Mouse (Mus musculus) midbrain, embryonic 15.5 days (tissue): Measurements from ENCODE around the gene Dscam. TPM values are rescaled to one million over a fixed set of nuclear protein-coding genes. Genes with fewer than 3 reads are reported as not detected.

Experiments
- ATAC-seq: fragments of 200-750 bp; cut with Nextera tagmentation; replicated peaks from 2 replicates; pipeline ENCODE4 v1.8.0; 2017; ENCODE audit warnings: moderate TSS enrichment
- H3K27ac ChIP-seq: fragments of 300-500 bp; sonication (generic); 2 replicates; pipeline ENCODE4 v1.5.1; 2015; ENCODE audit warnings: mild to moderate bottlenecking, inconsistent platforms
- H3K27me3 ChIP-seq: fragments of 300-500 bp; sonication (generic); replicated peaks from 2 replicates; pipeline ENCODE4 v1.6.1; 2015; ENCODE audit warnings: inconsistent platforms
- H3K36me3 ChIP-seq: fragments of 300-500 bp; sonication (generic); replicated peaks from 2 replicates; pipeline ENCODE4 v1.6.1; 2015; ENCODE audit warnings: inconsistent platforms
- H3K4me1 ChIP-seq: fragments of 300-500 bp; sonication (generic); 2 replicates; pipeline ENCODE4 v1.6.1; 2015; ENCODE audit warnings: inconsistent platforms
- H3K4me2 ChIP-seq: fragments of 300-500 bp; sonication (generic); 2 replicates; pipeline ENCODE4 v1.6.1; 2015; ENCODE audit warnings: inconsistent platforms, mild to moderate bottlenecking, moderate library complexity
- H3K4me3 ChIP-seq: fragments of 300-500 bp; sonication (generic); 2 replicates; pipeline ENCODE4 v1.5.1; 2015; ENCODE audit warnings: mild to moderate bottlenecking, inconsistent platforms
- H3K9ac ChIP-seq: fragments of 300-500 bp; sonication (generic); 2 replicates; pipeline ENCODE4 v1.6.1; 2015; ENCODE audit warnings: mild to moderate bottlenecking, inconsistent platforms
- H3K9me3 ChIP-seq: fragments of 300-500 bp; sonication (generic); 2 replicates; pipeline ENCODE4 v1.6.1; 2016; ENCODE audit warnings: inconsistent platforms
- WGBS: fragments of 180-500 bp; shearing (Covaris S2); methylation state at CpG from one replicate; pipeline ENCODE4 v1.1.7; 2015; ENCODE audit warnings: mixed read lengths; 5-methylcytosine and 5-hydroxymethylcytosine counted together
- polyA plus RNA-seq: library from polyadenylated mRNA; unstranded; fragments of >200 nt; fragmentation: Nextera tagmentation; extraction: Ambion mirVana; gene quantifications from 2 replicates; pipeline ENCODE4 v1.2.1, GENCODE M21; 2015

The Dscam gene
- polyA plus RNA-seq, 1 experiment from 2014 or later = 16.2 TPM

GRCm38 (mm10) chr16:97007892-97008527 lies 162.5 kb downstream of the Dscam start:
- no peak for ATAC-seq
- Histone ChIP-seq H3K36me3 (no peaks in the 10 kb centered on the region), H3K27me3 (no peaks in the 10 kb centered on the region), H3K9ac (no peak overlapping the region), H3K4me1 (peaks cover 51% of the 10 kb centered on the region), H3K4me3 (no peak overlapping the region), H3K9me3 (no peaks in the 10 kb centered on the region), H3K4me2 (no peak overlapping the region), H3K27ac (peak overlapping the region; percentile 87)
- WGBS = 59% methylated on average over 11 of the region's 11 CpGs

DNA sequence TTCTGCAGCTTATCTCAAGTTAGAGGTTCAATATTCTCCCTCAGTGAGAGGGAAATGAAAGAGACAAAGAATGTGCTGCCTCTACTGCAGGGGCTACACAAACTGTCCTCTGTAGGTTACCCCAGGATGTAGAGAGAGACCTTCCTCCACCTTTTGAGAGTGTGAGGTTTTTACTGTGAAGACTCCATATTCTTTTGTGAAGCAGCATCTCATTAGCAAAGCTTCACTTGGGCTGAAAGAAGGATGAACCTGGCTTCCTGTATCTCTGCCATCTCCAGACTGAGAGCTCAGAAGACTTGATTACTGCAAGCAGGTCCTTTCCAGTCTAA lies 163.7 kb downstream of the Dscam start:
- H3K36me3 ChIP-seq = no peaks in the 10 kb centered on the region
- H3K4me2 ChIP-seq = no peak overlapping the region
- H3K27me3 ChIP-seq = no peaks in the 10 kb centered on the region
- peak overlapping the region; percentile 87 for H3K27ac ChIP-seq
- H3K4me3 ChIP-seq = no peak overlapping the region
- H3K4me1 ChIP-seq = peaks cover 63% of the 10 kb centered on the region
- peak; percentile 48 for ATAC-seq
- H3K9ac ChIP-seq = no peak overlapping the region; the same call in 1 of the 2 replicates
- no peaks in the 10 kb centered on the region for H3K9me3 ChIP-seq

DNA sequence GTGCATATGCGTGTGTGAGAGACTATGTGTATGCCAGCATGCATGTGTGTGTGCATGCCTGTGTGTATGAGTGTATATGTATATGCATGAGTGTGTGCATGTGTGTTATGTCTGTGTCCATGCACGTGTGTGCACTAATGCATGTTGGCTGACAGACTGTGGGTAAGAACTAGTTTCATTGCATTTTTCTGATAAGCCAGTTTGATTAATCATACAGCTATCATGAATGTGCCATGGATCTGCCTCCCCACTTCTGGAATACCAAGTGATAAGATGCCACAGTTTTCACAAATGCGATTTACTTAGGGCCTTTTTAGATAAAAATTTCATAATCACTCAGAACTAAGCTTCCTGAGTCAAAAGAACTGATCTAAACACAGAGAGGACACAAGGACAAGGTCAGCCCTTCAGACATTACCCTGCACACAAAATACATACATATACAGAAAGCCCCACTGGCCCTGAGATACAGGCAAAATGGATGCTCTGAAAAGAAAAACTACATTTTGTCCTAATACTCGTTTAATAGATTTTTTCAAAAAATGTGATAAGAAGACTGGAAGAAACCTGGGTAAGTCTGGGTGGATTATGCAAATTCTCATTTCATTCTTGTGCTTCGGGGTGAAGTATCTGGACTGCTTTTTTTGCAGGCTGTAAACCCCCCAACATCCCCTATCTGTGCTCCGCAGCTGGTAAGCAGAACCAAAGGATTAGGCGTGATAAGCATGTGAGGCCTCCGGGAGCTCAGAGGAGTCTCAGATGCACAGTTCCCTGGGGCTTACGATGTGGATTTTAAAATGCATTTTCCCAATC lies 164.3 kb downstream of the Dscam start:
- ATAC-seq = peak; percentile 64
- Histone ChIP-seq H3K36me3 (no peaks in the 10 kb centered on the region), H3K4me3 (no peak overlapping the region), H3K9me3 (no peaks in the 10 kb centered on the region), H3K4me1 (peaks cover 68% of the 10 kb centered on the region), H3K27me3 (no peaks in the 10 kb centered on the region), H3K9ac (no peak overlapping the region), H3K4me2 (no peak overlapping the region), H3K27ac (peak overlapping the region; percentile 87)
- WGBS = 36% methylated on average over 9 of the region's 9 CpGs

DNA sequence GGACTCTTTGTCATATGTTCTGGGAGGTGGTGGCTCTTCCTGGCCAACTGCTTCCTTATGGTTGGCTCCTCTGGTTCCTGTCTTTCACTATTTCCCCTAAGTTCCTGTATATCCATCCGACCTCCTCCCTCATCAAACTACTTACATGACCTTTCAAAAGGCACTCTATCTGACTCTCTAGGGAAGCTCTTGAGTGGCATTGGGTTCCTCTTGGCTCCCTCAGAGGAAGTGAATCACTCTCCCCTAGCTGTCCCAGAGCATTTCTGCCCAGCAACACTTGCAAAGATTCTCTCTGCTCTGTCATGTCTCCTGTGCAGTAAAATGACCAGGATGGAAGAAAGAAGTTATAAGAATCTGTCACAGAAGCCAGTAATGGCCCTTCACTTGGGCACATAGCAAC lies 166.6 kb downstream of the Dscam start:
- no peaks in the 10 kb centered on the region for H3K27me3 ChIP-seq
- ATAC-seq = no peak

DNA sequence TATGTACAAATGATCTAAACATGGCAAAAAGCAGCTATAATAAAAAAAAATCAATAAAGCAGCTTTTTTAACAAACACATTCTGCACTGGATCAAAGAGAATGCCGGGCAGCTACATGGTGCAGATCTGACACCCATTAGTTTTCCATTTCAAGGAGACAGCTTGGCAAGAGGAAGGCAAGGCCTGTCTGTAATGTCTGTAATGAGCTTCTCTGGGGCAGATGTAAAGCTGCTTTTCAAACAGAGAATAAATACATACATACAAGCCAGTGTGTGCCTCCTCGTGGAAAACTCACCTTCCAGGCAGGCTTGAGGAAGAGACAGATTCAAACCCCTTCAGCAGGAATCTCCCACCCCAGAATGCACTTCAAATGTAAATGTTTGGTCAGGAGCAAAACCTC lies 167.7 kb downstream of the Dscam start:
- peak overlapping the region; percentile 88 for H3K27ac ChIP-seq
- no peak overlapping the region for H3K4me3 ChIP-seq
- WGBS = 16% methylated on average over 2 of the region's 2 CpGs
- H3K9ac ChIP-seq = no peak overlapping the region
- H3K36me3 ChIP-seq = no peaks in the 10 kb centered on the region
- H3K9me3 ChIP-seq = no peaks in the 10 kb centered on the region
- H3K4me2 ChIP-seq = no peak overlapping the region
- no peaks in the 10 kb centered on the region for H3K27me3 ChIP-seq
- ATAC-seq = peak; percentile 50; the same call in 1 of the 2 replicates
- peaks cover 56% of the 10 kb centered on the region for H3K4me1 ChIP-seq

More for the DNA sequence above, 166.6 kb downstream of the Dscam start:
- no peaks in the 10 kb centered on the region for H3K9me3 ChIP-seq
- H3K36me3 ChIP-seq = no peaks in the 10 kb centered on the region
- H3K9ac ChIP-seq = no peak overlapping the region
- peak overlapping the region; percentile 88 for H3K27ac ChIP-seq
- 74% methylated on average over 1 of the region's 1 CpGs for WGBS
- no peak overlapping the region for H3K4me3 ChIP-seq
- H3K4me2 ChIP-seq = no peak overlapping the region
- H3K4me1 ChIP-seq = peaks cover 64% of the 10 kb centered on the region

DNA sequence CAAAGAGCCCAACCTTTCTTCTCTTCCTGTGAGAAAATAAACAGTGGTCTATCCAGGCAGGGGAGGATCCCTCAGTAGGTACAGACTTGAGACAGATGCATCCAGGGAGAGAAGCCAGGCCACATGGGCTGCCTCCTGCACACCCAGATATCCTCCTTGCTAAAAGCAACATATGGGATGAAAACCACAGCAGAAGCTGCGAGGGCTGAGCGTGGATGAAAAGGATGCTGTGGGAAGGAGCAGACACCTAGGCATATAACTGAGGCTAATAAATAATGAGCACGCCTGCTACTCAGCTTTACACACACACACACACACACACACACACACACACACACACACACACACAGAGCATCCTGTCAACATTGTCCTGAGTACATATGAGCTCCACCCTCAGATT lies 168.4 kb downstream of the Dscam start:
- peaks cover 50% of the 10 kb centered on the region for H3K4me1 ChIP-seq
- no peaks in the 10 kb centered on the region for H3K27me3 ChIP-seq
- H3K9ac ChIP-seq = peak overlapping the region; percentile 31; the same call in 1 of the 2 replicates
- ATAC-seq = no peak; the same call in 1 of the 2 replicates
- no peak overlapping the region for H3K4me3 ChIP-seq
- H3K36me3 ChIP-seq = no peaks in the 10 kb centered on the region
- no peak overlapping the region for H3K4me2 ChIP-seq
- 31% methylated on average over 3 of the region's 3 CpGs for WGBS
- H3K9me3 ChIP-seq = no peaks in the 10 kb centered on the region
- peak overlapping the region; percentile 88 for H3K27ac ChIP-seq

DNA sequence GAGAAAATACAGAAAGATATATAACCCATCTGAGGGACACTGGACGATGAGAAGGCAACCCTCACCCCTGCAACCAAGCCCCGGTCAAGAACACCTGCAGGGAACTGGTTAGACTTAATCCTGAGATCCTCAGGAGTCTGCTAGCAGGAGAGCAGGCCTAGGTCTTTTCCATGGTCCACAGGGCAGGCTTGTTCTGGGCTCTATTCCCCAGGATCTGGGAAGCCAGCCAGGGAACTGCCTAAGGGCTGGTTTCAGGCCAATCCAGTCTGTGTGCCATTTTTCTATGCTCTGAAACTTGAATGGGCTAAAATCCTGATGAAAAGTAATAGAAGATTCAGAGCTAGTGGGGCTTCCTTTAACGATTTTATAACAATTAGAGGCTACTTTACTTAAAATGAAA lies 173.7 kb downstream of the Dscam start:
- Histone ChIP-seq H3K4me1 (peaks cover 12% of the 10 kb centered on the region), H3K4me2 (no peak overlapping the region), H3K27ac (peak overlapping the region; percentile 27), H3K36me3 (no peaks in the 10 kb centered on the region), H3K9ac (no peak overlapping the region), H3K9me3 (no peaks in the 10 kb centered on the region), H3K27me3 (no peaks in the 10 kb centered on the region), H3K4me3 (no peak overlapping the region)
- no peak; the same call in 1 of the 2 replicates for ATAC-seq
- WGBS = 34% methylated on average over 3 of the region's 3 CpGs

DNA sequence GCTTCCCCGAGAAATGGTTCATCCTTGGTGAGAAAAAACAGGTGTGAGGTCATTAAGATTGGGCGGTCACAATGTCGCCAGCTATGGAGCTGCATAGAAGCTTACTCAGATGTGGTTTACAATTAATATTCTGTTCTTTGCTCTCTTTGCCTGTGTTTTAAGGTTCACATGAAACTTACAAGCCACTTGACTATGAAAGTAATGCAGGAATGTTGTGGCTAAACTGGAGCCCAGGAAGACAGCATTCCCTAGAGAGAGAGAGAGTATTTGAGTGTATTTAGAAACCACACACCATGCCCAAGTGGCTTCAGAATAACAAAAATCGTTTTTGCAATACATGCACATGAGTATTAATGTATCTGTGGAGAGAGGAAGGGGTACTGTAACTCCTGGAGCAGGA lies 174.7 kb downstream of the Dscam start:
- no peak for ATAC-seq
- Histone ChIP-seq H3K9ac (no peak overlapping the region), H3K27me3 (no peaks in the 10 kb centered on the region), H3K4me2 (no peak overlapping the region), H3K36me3 (no peaks in the 10 kb centered on the region), H3K4me3 (no peak overlapping the region), H3K4me1 (0 out of 2 replicates have a peak, but pooled peaks cover 3% of the 10 kb centered on the region), H3K27ac (0 out of 2 replicates have a peak overlapping the region, but pooled peaks have one; percentile 27), H3K9me3 (no peaks in the 10 kb centered on the region)
- 77% methylated on average over 4 of the region's 4 CpGs for WGBS

GRCm38 (mm10) chr16:96987396-96987795 lies 183.2 kb downstream of the Dscam start:
- Histone ChIP-seq H3K9ac (no peak overlapping the region), H3K27me3 (no peaks in the 10 kb centered on the region), H3K4me2 (no peak overlapping the region), H3K4me1 (no peaks in the 10 kb centered on the region), H3K9me3 (no peaks in the 10 kb centered on the region), H3K36me3 (no peaks in the 10 kb centered on the region), H3K27ac (no peak overlapping the region), H3K4me3 (no peak overlapping the region)
- WGBS = 79% methylated on average over 2 of the region's 2 CpGs
- no peak for ATAC-seq

DNA sequence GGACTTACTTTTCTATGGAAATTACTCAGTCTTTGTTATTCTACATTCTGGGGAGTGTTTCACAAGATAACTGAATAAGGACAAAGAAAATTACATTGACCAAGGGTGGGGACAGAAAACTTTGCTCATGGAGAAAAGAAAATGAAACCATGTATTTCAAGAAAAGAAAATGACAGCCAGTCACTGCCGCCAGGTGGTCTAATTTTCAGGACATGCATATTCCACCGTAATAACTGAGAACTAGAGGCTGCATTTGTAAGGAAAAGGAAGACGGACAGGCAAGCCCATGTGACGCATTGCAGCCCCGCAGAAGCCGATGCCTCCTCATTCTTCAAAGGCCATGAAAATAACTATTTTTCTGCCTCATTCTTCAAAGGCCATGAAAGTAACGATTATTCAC lies 197.3 kb downstream of the Dscam start:
- no peaks in the 10 kb centered on the region for H3K36me3 ChIP-seq
- no peaks in the 10 kb centered on the region for H3K9me3 ChIP-seq
- no peak overlapping the region for H3K9ac ChIP-seq
- no peak overlapping the region for H3K4me3 ChIP-seq
- WGBS = 39% methylated on average over 7 of the region's 7 CpGs
- peak overlapping the region; percentile 62 for H3K27ac ChIP-seq
- H3K27me3 ChIP-seq = no peaks in the 10 kb centered on the region
- H3K4me1 ChIP-seq = peaks cover 55% of the 10 kb centered on the region
- ATAC-seq = no peak
- H3K4me2 ChIP-seq = no peak overlapping the region

DNA sequence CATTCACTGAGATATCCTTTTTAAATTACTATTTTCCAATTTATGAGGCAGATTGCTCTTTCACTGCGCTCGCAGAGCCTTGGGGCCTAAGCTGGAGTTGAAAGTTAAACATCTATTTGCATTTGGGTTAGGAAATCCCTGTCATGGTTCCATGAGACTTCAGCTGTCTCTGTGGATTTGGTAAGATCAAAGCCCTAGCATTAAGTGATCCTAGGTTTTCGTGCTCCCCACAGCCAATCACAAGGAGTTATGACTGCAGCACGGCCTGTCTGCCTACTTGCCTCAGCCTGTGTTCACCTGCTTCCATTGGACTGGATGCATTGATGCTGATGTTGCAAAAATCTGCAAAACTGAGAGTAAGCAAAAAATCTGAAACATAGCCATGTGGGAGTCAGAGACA lies 198.8 kb downstream of the Dscam start:
- Histone ChIP-seq H3K27ac (peak overlapping the region; percentile 81), H3K4me3 (no peak overlapping the region), H3K4me1 (peaks cover 55% of the 10 kb centered on the region), H3K9ac (no peak overlapping the region), H3K27me3 (no peaks in the 10 kb centered on the region), H3K36me3 (no peaks in the 10 kb centered on the region), H3K4me2 (no peak overlapping the region), H3K9me3 (no peaks in the 10 kb centered on the region)
- peak; percentile 78 for ATAC-seq
- WGBS = 39% methylated on average over 4 of the region's 4 CpGs

- peaks cover 55% of the 10 kb centered on the region for H3K4me1 ChIP-seq
- no peaks in the 10 kb centered on the region for H3K27me3 ChIP-seq
- no peaks in the 10 kb centered on the region for H3K9me3 ChIP-seq
- 59% methylated on average over 2 of the region's 2 CpGs for WGBS
- no peak overlapping the region for H3K4me2 ChIP-seq
- no peak overlapping the region for H3K9ac ChIP-seq
- H3K4me3 ChIP-seq = no peak overlapping the region
- H3K27ac ChIP-seq = peak overlapping the region; percentile 81
- ATAC-seq = no peak
- H3K36me3 ChIP-seq = no peaks in the 10 kb centered on the region
Observed at GRCm38 (mm10) chr16:96970412-96970811, 200.1 kb downstream of the Dscam start.

DNA sequence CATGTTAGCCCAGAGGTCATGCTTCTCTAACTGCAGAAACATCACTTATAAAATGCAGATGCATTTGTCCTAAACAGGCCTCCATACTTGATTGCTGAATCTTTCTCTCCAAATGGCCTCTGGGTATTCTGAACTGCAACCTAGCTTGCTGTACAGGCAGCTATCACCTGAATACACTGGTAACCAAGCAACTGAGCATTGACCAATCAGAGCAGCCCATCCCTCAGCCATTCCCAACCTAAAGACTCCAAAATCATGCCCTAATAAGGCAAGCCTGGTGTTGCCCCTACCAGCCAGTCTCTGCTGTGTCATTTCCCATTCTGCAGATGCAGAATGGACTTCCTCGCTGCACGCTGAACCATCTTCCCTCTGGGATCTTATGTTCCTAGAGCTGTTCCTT lies 200.9 kb downstream of the Dscam start:
- H3K9me3 ChIP-seq = no peaks in the 10 kb centered on the region
- H3K4me1 ChIP-seq = peaks cover 52% of the 10 kb centered on the region
- H3K4me3 ChIP-seq = no peak overlapping the region
- no peaks in the 10 kb centered on the region for H3K36me3 ChIP-seq
- H3K27me3 ChIP-seq = no peaks in the 10 kb centered on the region
- peak overlapping the region; percentile 81 for H3K27ac ChIP-seq
- no peak overlapping the region for H3K9ac ChIP-seq
- 53% methylated on average over 2 of the region's 2 CpGs for WGBS
- peak; percentile 92 for ATAC-seq
- H3K4me2 ChIP-seq = no peak overlapping the region
